Mouse (Mus musculus) forebrain, embryonic 11.5 days (tissue): ENCODE results near the gene Dcaf4. TPM values are rescaled to one million over a fixed set of nuclear protein-coding genes. Genes with fewer than 3 reads are reported as not detected.

Experiments
- ATAC-seq: fragments of 200-750 bp; cut with Nextera tagmentation; replicated peaks from 2 replicates; pipeline ENCODE4 v1.8.0; 2017; ENCODE audit warnings: moderate TSS enrichment; ENCODE audit not compliant: low FRiP score
- DNase-seq: peaks from one replicate; pipeline ENCODE4 v3.0.0-alpha.2; 2017; ENCODE audit warnings: low spot score
- H3K27ac ChIP-seq: fragments of 300-500 bp; sonication (generic); 2 replicates; pipeline ENCODE4 v1.5.1; 2014; ENCODE audit warnings: low read depth, low read length
- H3K27me3 ChIP-seq: fragments of 300-500 bp; sonication (generic); 2 replicates; pipeline ENCODE4 v1.6.1; 2014; ENCODE audit warnings: mild to moderate bottlenecking, low read length, mixed read lengths; ENCODE audit not compliant: control insufficient read depth, insufficient read depth
- H3K36me3 ChIP-seq: fragments of 300-500 bp; sonication (generic); 2 replicates; pipeline ENCODE4 v1.6.1; 2014; ENCODE audit warnings: mild to moderate bottlenecking, low read length, moderate library complexity, mixed read lengths; ENCODE audit not compliant: control insufficient read depth, insufficient read depth
- H3K4me1 ChIP-seq: fragments of 300-500 bp; sonication (generic); replicated peaks from 2 replicates; pipeline ENCODE4 v1.6.1; 2014; ENCODE audit warnings: low read length, mixed read lengths; ENCODE audit not compliant: control insufficient read depth, insufficient read depth
- H3K4me2 ChIP-seq: fragments of 300-500 bp; sonication (generic); 2 replicates; pipeline ENCODE4 v1.6.1; 2014; ENCODE audit warnings: low read depth, mild to moderate bottlenecking, low read length, moderate library complexity, mixed read lengths; ENCODE audit not compliant: severe bottlenecking
- H3K4me3 ChIP-seq: fragments of 300-500 bp; sonication (generic); 2 replicates; pipeline ENCODE4 v1.5.1; 2014; ENCODE audit warnings: low read depth, low read length
- H3K9ac ChIP-seq: fragments of 300-500 bp; sonication (generic); 2 replicates; pipeline ENCODE4 v1.6.1; 2014; ENCODE audit warnings: low read length
- H3K9me3 ChIP-seq: fragments of 300-500 bp; sonication (generic); 2 replicates; pipeline ENCODE4 v1.6.1; 2016; ENCODE audit warnings: low read length, mixed read lengths; ENCODE audit not compliant: control insufficient read depth
- WGBS: fragments of 180-500 bp; shearing (Covaris S2); extraction: QIAGEN DNeasy Blood & Tissue Kit; methylation state at CpG from one replicate; pipeline ENCODE4 v1.1.7; 2014; 5-methylcytosine and 5-hydroxymethylcytosine counted together
- polyA plus RNA-seq: library from polyadenylated mRNA; unstranded; fragments of >200 nt; fragmentation: Nextera tagmentation; extraction: Ambion mirVana; gene quantifications from 2 replicates; pipeline ENCODE4 v1.2.1, GENCODE M21; 2014

Gene Dcaf4
- polyA plus RNA-seq, 1 experiment from 2014 or later: 24.4 TPM

GRCm38 (mm10) chr12:83536039-83536438, 15.8 kb downstream of the Dcaf4 start:
- 75% methylated on average over 9 of the region's 9 CpGs for WGBS
- DNase-seq (no peak), ATAC-seq (no peak)
- Histone ChIP-seq H3K4me2 (no peak overlapping the region), H3K4me3 (no peak overlapping the region), H3K9me3 (no peaks in the 10 kb centered on the region), H3K27ac (no peak overlapping the region), H3K36me3 (no peaks in the 10 kb centered on the region), H3K4me1 (peaks cover 5% of the 10 kb centered on the region), H3K9ac (no peak overlapping the region), H3K27me3 (no peaks in the 10 kb centered on the region)

DNA sequence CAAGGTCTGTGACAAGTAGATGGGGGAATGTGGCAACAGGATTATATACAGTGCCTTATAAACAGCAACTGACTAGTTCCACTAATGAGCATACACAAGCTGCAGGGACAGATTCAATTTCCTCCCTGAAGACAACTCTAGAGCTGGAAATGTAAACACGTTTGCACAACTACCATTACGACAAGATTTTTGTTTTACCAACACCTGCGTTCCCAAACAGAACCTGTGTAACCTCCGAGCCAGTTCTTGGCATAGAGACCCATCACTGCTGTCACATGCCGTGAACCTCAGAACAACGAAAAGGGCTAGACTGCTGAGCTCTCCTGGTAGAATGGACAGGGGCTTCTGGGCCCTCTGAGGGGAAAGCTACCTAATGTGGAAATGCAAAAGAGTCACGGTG, 23.7 kb downstream of the Dcaf4 start:
- Histone ChIP-seq H3K9ac (no peak overlapping the region), H3K27me3 (no peaks in the 10 kb centered on the region), H3K27ac (no peak overlapping the region), H3K36me3 (peaks cover 3% of the 10 kb centered on the region; the same call in 1 of the 2 replicates), H3K9me3 (no peaks in the 10 kb centered on the region), H3K4me1 (no peaks in the 10 kb centered on the region), H3K4me3 (no peak overlapping the region), H3K4me2 (no peak overlapping the region)
- DNase-seq (no peak), ATAC-seq (no peak)
- WGBS: 87% methylated on average over 7 of the region's 7 CpGs

- H3K36me3 ChIP-seq: peaks cover 3% of the 10 kb centered on the region; the same call in 1 of the 2 replicates
- H3K4me1 ChIP-seq: no peaks in the 10 kb centered on the region
- no peak overlapping the region for H3K4me2 ChIP-seq
- H3K27me3 ChIP-seq: no peaks in the 10 kb centered on the region
- H3K9me3 ChIP-seq: no peaks in the 10 kb centered on the region
- H3K9ac ChIP-seq: no peak overlapping the region
- H3K27ac ChIP-seq: no peak overlapping the region
- DNase-seq (no peak), ATAC-seq (no peak)
- no peak overlapping the region for H3K4me3 ChIP-seq
Observed at GRCm38 (mm10) chr12:83544791-83545190, 24.5 kb downstream of the Dcaf4 start.

- no peaks in the 10 kb centered on the region for H3K9me3 ChIP-seq
- no peaks in the 10 kb centered on the region for H3K27me3 ChIP-seq
- peaks cover 3% of the 10 kb centered on the region for H3K36me3 ChIP-seq
- H3K4me2 ChIP-seq: no peak overlapping the region
- ATAC-seq (no peak), DNase-seq (no peak)
- H3K27ac ChIP-seq: no peak overlapping the region
- H3K4me3 ChIP-seq: no peak overlapping the region
- 94% methylated on average over 16 of the region's 16 CpGs for WGBS
- no peak overlapping the region for H3K9ac ChIP-seq
- no peaks in the 10 kb centered on the region for H3K4me1 ChIP-seq
Observed at GRCm38 (mm10) chr12:83551305-83551704, 31.0 kb downstream of the Dcaf4 start.

DNA sequence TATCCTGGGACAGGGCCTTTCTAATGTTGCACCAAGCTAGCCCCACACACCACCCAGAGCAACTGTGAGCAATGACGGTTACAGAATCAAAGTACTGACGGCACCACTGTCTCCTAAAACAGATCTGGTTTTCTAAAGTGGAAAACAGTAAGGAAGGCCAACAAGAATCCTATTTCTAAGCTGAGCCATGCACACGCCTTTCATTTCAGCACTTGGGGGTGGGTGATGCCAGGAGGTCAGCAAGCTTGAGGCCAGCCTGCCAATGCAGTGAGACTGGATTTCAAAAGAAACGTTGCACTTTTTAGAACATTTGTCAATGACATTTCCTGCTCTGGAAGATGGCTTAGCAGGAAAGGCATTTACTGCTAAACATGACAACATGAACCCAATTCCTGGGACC, 33.5 kb downstream of the Dcaf4 start:
- Histone ChIP-seq H3K4me3 (no peak overlapping the region), H3K27me3 (no peaks in the 10 kb centered on the region), H3K4me2 (no peak overlapping the region), H3K27ac (no peak overlapping the region), H3K9ac (no peak overlapping the region), H3K4me1 (no peaks in the 10 kb centered on the region), H3K36me3 (no peaks in the 10 kb centered on the region; the same call in none of the 2 replicates), H3K9me3 (no peaks in the 10 kb centered on the region)
- 91% methylated on average over 4 of the region's 4 CpGs for WGBS
- no peak for DNase-seq
- ATAC-seq: no peak

DNA sequence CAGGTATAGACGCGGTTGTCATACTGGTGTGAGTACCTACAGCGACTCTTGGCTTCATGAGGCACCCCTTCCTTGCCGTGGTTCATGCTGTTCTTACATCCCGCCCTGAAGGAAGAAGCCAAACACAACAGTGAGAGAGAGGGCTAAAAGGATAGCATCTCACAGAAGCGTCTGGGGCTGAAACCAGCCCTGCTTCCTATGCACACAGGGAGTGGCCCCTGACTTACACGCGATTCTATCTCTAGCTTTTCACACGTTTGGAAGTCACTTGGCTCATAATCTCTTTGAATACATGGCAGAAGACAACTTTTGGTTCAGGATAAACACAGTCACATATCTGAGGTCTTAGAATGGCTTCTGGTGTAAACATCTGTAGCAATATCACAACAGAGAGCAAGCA, 35.3 kb downstream of the Dcaf4 start:
- Histone ChIP-seq H3K27ac (no peak overlapping the region), H3K9me3 (no peaks in the 10 kb centered on the region), H3K27me3 (no peaks in the 10 kb centered on the region), H3K9ac (no peak overlapping the region), H3K4me2 (no peak overlapping the region), H3K36me3 (no peaks in the 10 kb centered on the region; the same call in none of the 2 replicates), H3K4me3 (no peak overlapping the region), H3K4me1 (no peaks in the 10 kb centered on the region)
- DNase-seq: no peak
- ATAC-seq: no peak
- WGBS: 70% methylated on average over 9 of the region's 9 CpGs

DNA sequence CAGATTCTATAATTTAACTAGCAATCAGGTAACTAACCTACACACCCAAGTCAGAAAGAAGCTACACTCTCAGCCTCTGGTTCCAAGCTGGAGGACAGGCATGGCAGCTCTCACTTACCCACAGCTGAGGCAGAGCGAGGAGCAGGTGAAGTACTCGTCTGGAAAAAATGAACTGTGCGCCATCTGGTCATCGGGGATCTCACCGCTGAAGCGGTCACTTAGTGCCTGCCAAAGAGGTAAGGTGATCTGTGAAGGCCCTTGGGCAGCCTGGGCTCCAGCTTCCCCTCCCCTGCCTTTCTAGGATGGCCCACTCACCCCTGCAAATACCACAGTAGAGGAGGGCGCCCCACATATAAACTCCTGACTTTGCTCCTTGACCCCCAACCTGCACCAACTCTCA, 38.2 kb downstream of the Dcaf4 start:
- Histone ChIP-seq H3K27ac (no peak overlapping the region), H3K27me3 (no peaks in the 10 kb centered on the region), H3K9ac (no peak overlapping the region), H3K36me3 (no peaks in the 10 kb centered on the region; the same call in 1 of the 2 replicates), H3K9me3 (no peaks in the 10 kb centered on the region), H3K4me3 (no peak overlapping the region), H3K4me1 (no peaks in the 10 kb centered on the region), H3K4me2 (no peak overlapping the region)
- no peak for DNase-seq
- no peak for ATAC-seq
- WGBS: 94% methylated on average over 7 of the region's 7 CpGs

- Histone ChIP-seq H3K9me3 (no peaks in the 10 kb centered on the region), H3K27me3 (no peaks in the 10 kb centered on the region), H3K4me2 (no peak overlapping the region), H3K4me3 (no peak overlapping the region), H3K4me1 (no peaks in the 10 kb centered on the region), H3K36me3 (no peaks in the 10 kb centered on the region; the same call in 1 of the 2 replicates), H3K9ac (no peak overlapping the region), H3K27ac (no peak overlapping the region)
- ATAC-seq (no peak), DNase-seq (no peak)
- WGBS: 67% methylated on average over 6 of the region's 6 CpGs
Observed at GRCm38 (mm10) chr12:83560189-83560588, 39.9 kb downstream of the Dcaf4 start.

DNA sequence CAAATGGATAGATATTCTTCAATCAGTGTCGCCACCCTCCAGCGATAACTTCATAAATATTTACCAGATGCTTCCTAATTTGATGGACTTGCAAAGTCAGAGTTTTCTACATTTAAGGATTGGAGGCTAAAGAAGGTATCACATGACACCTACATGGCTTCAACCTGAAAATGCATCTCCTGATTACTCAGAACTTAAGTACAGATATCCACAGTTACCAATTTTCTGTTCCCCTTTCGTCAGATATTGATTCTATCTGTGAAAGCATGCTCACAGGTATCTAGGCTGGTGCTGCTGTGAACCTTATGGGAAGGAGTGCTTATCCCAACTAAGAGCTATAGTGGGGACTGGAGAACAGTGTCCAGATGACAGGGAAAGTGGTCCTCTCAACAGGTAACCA, 42.3 kb downstream of the Dcaf4 start:
- H3K36me3 ChIP-seq: peaks cover 6% of the 10 kb centered on the region; the same call in 1 of the 2 replicates
- DNase-seq (no peak), ATAC-seq (no peak)
- H3K4me2 ChIP-seq: no peak overlapping the region
- no peaks in the 10 kb centered on the region for H3K4me1 ChIP-seq
- no peak overlapping the region for H3K4me3 ChIP-seq
- H3K9ac ChIP-seq: no peak overlapping the region
- WGBS: 93% methylated on average over 3 of the region's 3 CpGs
- no peak overlapping the region for H3K27ac ChIP-seq
- no peaks in the 10 kb centered on the region for H3K9me3 ChIP-seq
- no peaks in the 10 kb centered on the region for H3K27me3 ChIP-seq
